Mouse (Mus musculus) cortical plate, adult 2 months (tissue): ENCODE data around the gene Ahsa1. TPM values are rescaled to one million over a fixed set of nuclear protein-coding genes. Genes with fewer than 3 reads are reported as not detected.

Experiments
- H3K27ac ChIP-seq: fragments of 200-500 bp; 2 replicates; pipeline ENCODE4 v1.5.1; 2012; ENCODE audit warnings: low read length, control low read depth, inconsistent platforms; ENCODE audit not compliant: insufficient read depth
- H3K4me1 ChIP-seq: fragments of 200-500 bp; 2 replicates; pipeline ENCODE4 v1.6.1; 2011; ENCODE audit warnings: low read length; ENCODE audit not compliant: control insufficient read depth, insufficient read depth
- H3K4me3 ChIP-seq: fragments of 200-500 bp; 2 replicates; pipeline ENCODE4 v1.5.1; 2011; ENCODE audit warnings: mild to moderate bottlenecking, low read length, control low read depth; ENCODE audit not compliant: insufficient read depth
- CTCF ChIP-seq: fragments of 200-500 bp; IDR thresholded peaks from 2 replicates; pipeline ENCODE4 v1.5.1; 2011; ENCODE audit warnings: mild to moderate bottlenecking, control low read depth, low read length; ENCODE audit not compliant: insufficient read depth; ENCODE audit errors: extremely low read depth
- POLR2A ChIP-seq: fragments of 200-500 bp; IDR thresholded peaks from 2 replicates; pipeline ENCODE4 v1.6.1; 2011; ENCODE audit warnings: mild to moderate bottlenecking, low read length, control low read depth; ENCODE audit not compliant: insufficient read depth; ENCODE audit errors: extremely low read depth
- polyA plus RNA-seq: library from polyadenylated mRNA; depleted of rRNA; stranded (reverse); fragments of >200 nt; gene quantifications from 2 replicates; pipeline ENCODE4 v1.2.3, GENCODE M21; 2012; rRNA removed

Ahsa1 gene
- polyA plus RNA-seq: 179 and 189 TPM in 2 replicates

- TF ChIP-seq POLR2A (peak; percentile 95), CTCF (no peak)
- Histone ChIP-seq H3K27ac (peak within 1 kb of the TSS; percentile 81), H3K4me1 (no peaks in the 10 kb centered on the region; the same call in 1 of the 2 replicates), H3K4me3 (peak within 1 kb of the TSS; percentile 64)
These were observed at the start of gene Ahsa1, which contains the start of gene Vipas39 for GRCm38 (mm10) chr12:87266108-87266826. Gene Ahsa1, plus strand, starts transcription at chr12:87266479. Gene Vipas39, minus strand, starts transcription at chr12:87266256.

DNA sequence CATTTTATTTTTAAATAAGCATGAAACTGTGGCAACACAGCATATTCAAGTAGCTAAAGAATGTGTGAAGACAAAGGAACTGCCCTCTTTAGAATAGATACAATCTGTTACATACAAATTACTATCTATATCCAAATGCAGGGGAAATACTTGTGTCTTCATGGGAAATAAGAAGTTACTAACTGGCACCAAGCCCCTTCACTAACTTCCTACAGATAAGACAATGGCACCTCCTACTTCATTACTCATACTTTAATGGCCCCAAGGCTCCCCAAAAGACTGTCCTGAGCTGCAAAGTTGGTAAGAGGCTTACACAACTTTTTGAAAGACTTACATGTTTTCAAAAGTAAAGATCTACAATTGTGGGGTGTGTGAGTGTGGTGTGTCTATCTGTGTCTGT, 48.7 kb upstream of the Ahsa1 start:
- no peak overlapping the region for H3K27ac ChIP-seq
- TF ChIP-seq CTCF (no peak), POLR2A (no peak)
- H3K4me1 ChIP-seq: no peaks in the 10 kb centered on the region
- H3K4me3 ChIP-seq: no peak overlapping the region

DNA sequence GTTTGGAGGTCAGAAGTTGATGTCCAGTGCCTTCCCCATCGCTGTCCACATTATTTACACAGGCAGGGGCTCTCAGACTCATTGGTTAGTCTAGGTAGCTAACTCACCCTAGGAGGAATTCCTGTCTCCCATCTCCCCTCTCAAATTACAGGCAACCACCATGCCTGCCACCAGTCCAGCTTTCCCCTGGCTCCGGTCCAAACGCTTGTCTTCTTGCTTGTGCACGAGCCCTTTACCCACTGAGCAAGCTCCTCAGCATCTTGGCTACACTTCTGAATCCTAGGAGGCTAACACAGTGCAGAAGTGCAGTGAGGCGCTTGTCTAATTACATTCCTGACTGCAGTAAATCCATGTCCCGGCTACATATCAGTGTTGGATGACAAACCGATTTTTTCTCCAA, 46.9 kb upstream of the Ahsa1 start:
- no peak overlapping the region for H3K27ac ChIP-seq
- TF ChIP-seq CTCF (no peak), POLR2A (no peak)
- no peak overlapping the region for H3K4me3 ChIP-seq
- no peaks in the 10 kb centered on the region for H3K4me1 ChIP-seq

DNA sequence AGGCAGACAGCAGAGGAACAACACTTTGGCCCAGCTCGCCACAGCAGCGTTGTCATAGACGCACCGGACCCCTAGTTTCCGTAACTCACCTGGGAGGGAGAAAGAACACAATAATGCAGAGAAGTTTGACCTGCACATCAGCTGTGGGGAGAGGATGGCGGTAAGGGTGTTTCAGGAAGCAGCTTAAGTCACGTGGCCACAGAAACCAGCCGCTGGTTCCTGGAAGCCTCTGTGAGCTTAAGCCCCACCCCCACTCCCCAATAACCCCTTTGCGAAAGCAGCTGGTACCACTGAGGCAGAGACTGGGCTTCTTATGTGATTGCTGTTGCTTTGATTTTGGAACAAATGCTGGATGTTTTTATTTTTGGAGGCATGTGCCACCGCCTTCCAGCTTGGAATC, 41.3 kb upstream of the Ahsa1 start:
- no peaks in the 10 kb centered on the region for H3K4me1 ChIP-seq
- no peak overlapping the region for H3K27ac ChIP-seq
- TF ChIP-seq POLR2A (no peak), CTCF (no peak)
- no peak overlapping the region for H3K4me3 ChIP-seq

GRCm38 (mm10) chr12:87226801-87227200, 39.5 kb upstream of the Ahsa1 start:
- Histone ChIP-seq H3K4me3 (no peak overlapping the region), H3K4me1 (no peaks in the 10 kb centered on the region), H3K27ac (no peak overlapping the region)
- TF ChIP-seq POLR2A (no peak), CTCF (no peak)

DNA sequence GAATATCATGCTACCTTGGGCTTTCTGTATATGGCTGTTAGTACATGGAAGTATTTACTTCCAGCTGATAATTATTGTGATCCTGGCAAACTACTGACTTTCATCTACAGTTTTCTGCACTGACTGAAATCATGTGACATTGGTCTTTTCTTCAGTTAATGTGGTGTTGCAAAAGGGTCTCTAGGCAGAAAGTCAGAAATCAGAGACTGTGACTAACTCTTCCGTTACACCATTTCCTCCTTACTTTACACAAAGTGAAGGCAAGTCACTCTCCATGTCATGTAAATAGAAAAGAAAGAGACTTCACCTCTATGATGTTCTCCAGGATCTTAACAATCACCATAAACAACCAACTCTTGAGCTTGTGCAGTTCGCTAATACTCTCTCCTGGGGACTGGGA, 36.6 kb upstream of the Ahsa1 start:
- TF ChIP-seq POLR2A (no peak), CTCF (no peak)
- H3K4me3 ChIP-seq: no peak overlapping the region
- no peak overlapping the region for H3K27ac ChIP-seq
- no peaks in the 10 kb centered on the region for H3K4me1 ChIP-seq

GRCm38 (mm10) chr12:87230379-87230895, 35.8 kb upstream of the Ahsa1 start:
- TF ChIP-seq POLR2A (no peak), CTCF (no peak)
- Histone ChIP-seq H3K4me1 (no peaks in the 10 kb centered on the region), H3K27ac (no peak overlapping the region), H3K4me3 (no peak overlapping the region)

- H3K4me3 ChIP-seq: no peak overlapping the region
- no peak for TF ChIP-seq POLR2A
- TF ChIP-seq CTCF: no peak
- no peaks in the 10 kb centered on the region for H3K4me1 ChIP-seq
- H3K27ac ChIP-seq: no peak overlapping the region
These were observed 29.3 kb upstream of the Ahsa1 start for GRCm38 (mm10) chr12:87236882-87237483.

GRCm38 (mm10) chr12:87238632-87239031, 27.6 kb upstream of the Ahsa1 start, which contains the start of gene Noxred1:
Gene Noxred1, minus strand, starts transcription at chr12:87238732.
- H3K27ac ChIP-seq: no peak within 1 kb of the TSS
- no peak within 1 kb of the TSS for H3K4me3 ChIP-seq
- H3K4me1 ChIP-seq: no peaks in the 10 kb centered on the region
- TF ChIP-seq CTCF (no peak), POLR2A (no peak)

DNA sequence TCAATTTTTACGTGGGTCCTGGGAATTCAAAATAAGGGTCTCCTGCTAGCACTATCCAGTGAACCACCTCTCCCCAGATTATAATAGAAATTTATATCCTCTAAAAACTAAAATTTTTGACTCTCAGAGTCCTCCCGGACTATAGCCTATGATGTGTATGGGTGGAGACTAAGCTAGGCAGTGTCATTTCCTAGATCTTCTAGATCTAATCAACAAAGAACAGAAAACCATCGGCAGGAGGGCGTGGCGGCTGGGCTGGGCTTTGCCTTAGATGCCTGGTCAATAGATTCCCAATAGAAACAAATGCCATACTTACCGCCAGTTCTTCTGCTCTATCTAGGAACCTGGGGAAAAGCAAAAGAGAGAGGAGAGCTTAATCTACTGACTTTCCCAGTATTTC, 16.1 kb upstream of the Ahsa1 start:
- no peaks in the 10 kb centered on the region for H3K4me1 ChIP-seq
- no peak overlapping the region for H3K4me3 ChIP-seq
- no peak for TF ChIP-seq POLR2A
- no peak for TF ChIP-seq CTCF
- no peak overlapping the region for H3K27ac ChIP-seq
